Mouse (Mus musculus) stomach, postnatal 0 days (tissue): ENCODE results near the gene Mnat1.

Experiments
- CTCF ChIP-seq: IDR thresholded peaks from 2 replicates; pipeline ENCODE4 v1.5.1; 2016; ENCODE audit warnings: antibody characterized with exemption, low read depth, mild to moderate bottlenecking, moderate library complexity
- EP300 ChIP-seq: optimal IDR thresholded peaks from 2 replicates; pipeline ENCODE3; 2016; ENCODE audit warnings: antibody characterized with exemption

DNA sequence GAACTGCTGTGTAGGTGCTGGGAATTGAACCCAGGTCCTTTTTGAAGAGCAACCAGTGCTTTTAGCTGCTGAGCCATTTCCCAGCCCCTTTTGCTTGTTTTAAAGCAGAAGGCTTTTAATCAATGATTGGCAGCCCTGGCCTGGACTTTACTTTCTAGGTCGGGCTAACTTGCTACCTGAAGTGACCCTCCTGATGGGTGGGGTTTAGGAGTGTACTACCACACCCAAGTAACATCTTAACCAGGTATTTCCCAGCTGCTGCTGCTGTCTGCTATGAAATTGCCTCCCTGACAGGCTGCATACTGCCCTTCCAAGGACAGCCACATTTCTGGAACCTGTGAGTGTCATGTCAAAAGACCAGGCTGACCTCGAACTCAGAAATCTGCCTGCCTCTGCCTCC, 177.0 kb downstream of the Mnat1 start:
- TF ChIP-seq CTCF (no peak), EP300 (no peak)
